Mouse (Mus musculus) lung, adult 2 months (tissue): ENCODE results near the gene Syt1.

Source experiments
- CTCF ChIP-seq: fragments of 200-500 bp; IDR thresholded peaks from 2 replicates; pipeline ENCODE4 v1.5.1; 2011; ENCODE audit warnings: mild to moderate bottlenecking, low read length, control low read depth; ENCODE audit not compliant: insufficient read depth
- POLR2A ChIP-seq: fragments of 200-500 bp; IDR thresholded peaks from 2 replicates; pipeline ENCODE4 v1.6.1; 2011; ENCODE audit warnings: low read depth, mild to moderate bottlenecking, control low read depth, low read length, borderline replicate concordance; ENCODE audit errors: extremely low read depth

DNA sequence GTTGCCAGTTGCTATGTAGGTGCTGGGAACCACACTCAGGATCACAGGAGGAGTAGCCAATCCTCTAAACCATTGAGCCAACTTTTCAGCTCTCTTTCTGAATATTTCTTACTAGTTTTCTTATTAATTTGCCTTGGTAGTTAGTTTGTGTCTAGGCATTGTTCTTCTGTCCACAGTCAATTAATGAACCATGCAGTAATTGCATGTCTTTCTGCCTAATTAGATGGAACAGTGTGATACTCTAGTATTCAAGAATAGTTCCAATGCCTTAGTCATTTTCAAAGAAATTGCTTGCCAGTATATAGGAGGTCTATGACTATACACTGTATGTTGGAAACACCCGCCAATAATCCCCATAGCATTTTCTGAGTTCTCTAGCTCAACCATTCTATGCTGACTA lies 118.3 kb downstream of the Syt1 start:
- TF ChIP-seq POLR2A (no peak), CTCF (no peak)
